In genomic region chr5:148310790-148311189, GRCm38 (mm10) we compare ENCODE assay signal across 8 mouse cellular contexts.
DNase-seq lines count a peak whose midpoint lies in the region; ATAC-seq lines count a peak whose summit lies in the region.

No protein-coding gene starts in this region.

- peak; percentile 26 to 28 for DNase-seq in heart, adult 18-20 months
- no peak for DNase-seq in heart, postnatal 36 days
- DNase-seq in CD4-positive, CD25-positive, alpha-beta regulatory T cell, adult 2 months (ENCODE audit: low read depth, low spot score) = peak; percentile 80
- DNase-seq in left cerebral cortex, postnatal 36 days (ENCODE audit: low spot score in 2 of 2) = no peak
- DNase-seq in Muller cell, postnatal 12 days (ENCODE audit: inconsistent ontology term) = no peak
- no peak for DNase-seq in cerebellum, postnatal 36 days

- intact Hi-C loops in heart, postnatal 36 days (cut with DNase I) = no loop called here
- intact Hi-C loops in left cerebral cortex, postnatal 36 days (cut with DNase I) = no loop called here

- peak; percentile 97 to 99 for ATAC-seq in hematopoietic stem cell, adult 5-6 weeks (replicated peaks in 1 of 2; ENCODE audit: insufficient read depth in 1 of 2, low FRiP score in 2 of 2, low TSS enrichment in 1 of 2, low read depth in 1 of 2, poor library complexity in 2 of 2, severe bottlenecking in 2 of 2)
- ATAC-seq in monocyte, adult 5-6 weeks (replicated peaks; ENCODE audit: insufficient number of reproducible peaks, low FRiP score, low TSS enrichment, poor library complexity, severe bottlenecking) = peak; percentile 79

Comparison
In these comparisons a context has a peak if more than half of its experiments do, and no peak if none do; other contexts are left out.
1. DNase-seq: peak in heart, adult 18-20 months (2 of 2) and CD4-positive, CD25-positive, alpha-beta regulatory T cell, adult 2 months (single experiment); none in heart, postnatal 36 days (0 of 2), left cerebral cortex, postnatal 36 days (0 of 2), Muller cell, postnatal 12 days (single experiment) and cerebellum, postnatal 36 days (0 of 2).